27 mouse cellular contexts compared by ENCODE assay signal in the genomic region with DNA sequence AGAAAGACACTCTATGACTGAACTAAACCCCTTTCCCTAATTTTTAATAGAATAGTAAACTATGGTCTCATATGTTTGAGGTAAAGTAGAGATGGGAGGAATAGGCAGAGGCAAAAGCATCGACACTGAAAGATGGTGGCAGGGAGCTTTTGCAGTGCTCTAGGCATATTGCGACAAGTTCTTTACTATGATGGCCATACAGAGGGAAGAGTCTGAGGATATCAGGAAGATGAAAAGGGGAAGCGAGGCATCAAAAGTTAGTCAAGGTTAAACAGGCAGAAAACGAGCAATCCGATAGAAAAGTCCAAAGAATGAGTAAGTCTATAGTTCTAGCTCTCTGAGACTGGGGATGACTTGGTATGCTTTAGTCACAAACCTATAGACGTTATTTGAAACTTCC. TPM values are rescaled to one million over a fixed set of nuclear protein-coding genes. Genes with fewer than 3 reads are reported as not detected.
DNase-seq lines count a peak whose midpoint lies in the region; ATAC-seq and TF ChIP-seq lines count a peak whose summit lies in the region.
"Had no signal": no experiment of that assay in that cellular context is flagged by ENCODE, and none has a peak within 500 bp of the region (broad histone marks: within the 10 kb centered on the region; RNA-seq: fewer than 3 reads in every experiment).

No protein-coding gene starts in this region.

- no peak for DNase-seq in heart, adult 8-10 months (ENCODE audit: low spot score)
- DNase-seq in heart, embryonic 10.5 days (ENCODE audit: low spot score), result no peak
- no peak for DNase-seq in heart, postnatal 0 days (ENCODE audit: low spot score)
- DNase-seq in heart, postnatal 25 days (ENCODE audit: low spot score), result no peak
- DNase-seq in lung, postnatal 10 days, result no peak
- DNase-seq: adrenal gland, postnatal 14 days; cerebellum, adult 11 months; cerebellum, adult 2 months; cerebellum, adult 9-11 months; cerebellum, postnatal 25 days; gastrocnemius, adult 2 months; gastrocnemius, postnatal 14 days; kidney, adult 18-20 months had no signal

- no peak for ATAC-seq in heart, embryonic 11.5 days (replicated peaks; ENCODE audit: insufficient number of reproducible peaks, low FRiP score, low TSS enrichment)
- ATAC-seq in heart, embryonic 14.5 days (ENCODE audit: insufficient number of reproducible peaks, insufficient read depth, low FRiP score, low read depth), result no peak
- ATAC-seq in heart, postnatal 0 days (ENCODE audit: insufficient read depth, low read depth), result no peak
- peak; percentile 51 for ATAC-seq in megakaryocyte progenitor cell, adult 5-6 weeks (replicated peaks; ENCODE audit: poor library complexity)
- ATAC-seq: CD4-positive, CD25-positive, alpha-beta regulatory T cell, adult 4 months; forebrain, embryonic 14.5 days; hindbrain, postnatal 0 days; inflammation-experienced regulatory T-cells, adult 6 months; intestine, embryonic 16.5 days had no signal

- TF ChIP-seq EP300 in heart, postnatal 0 days (IDR thresholded peaks at IDR 0.05; ENCODE audit: low read depth), result no peak

- H3K4me1 ChIP-seq in heart, embryonic 11.5 days (ENCODE audit: control insufficient read depth, insufficient read depth, low read length), result peaks cover 6% of the 10 kb centered on the region; the same call in 1 of the 2 replicates
- H3K4me1 ChIP-seq in heart, embryonic 14.5 days (ENCODE audit: control insufficient read depth in 2 of 2, insufficient read depth in 2 of 2, low read length in 2 of 2), result peaks cover 4 to 10% of the 10 kb centered on the region in 2 experiments
- H3K4me1 ChIP-seq in heart, embryonic 10.5 days, result peaks cover 8% of the 10 kb centered on the region; the same call in 1 of the 2 replicates
- H3K4me1 ChIP-seq in heart, postnatal 0 days (ENCODE audit: control insufficient read depth, insufficient read depth), result peaks cover 15% of the 10 kb centered on the region
- H3K4me1 ChIP-seq: embryonic facial prominence, embryonic 12.5 days; embryonic facial prominence, embryonic 15.5 days had no signal

- intact Hi-C loops in heart, postnatal 25 days (cut with DNase I), result loop anchor here (10.0 kb wide), 1 partner anchor 505 kb away; no protein-coding TSS in a partner anchor

- no peak overlapping the region for H3K9ac ChIP-seq in heart, embryonic 11.5 days (ENCODE audit: low read depth, low read length)
- no peak overlapping the region for H3K9ac ChIP-seq in heart, embryonic 14.5 days (ENCODE audit: low read length)
- H3K9ac ChIP-seq in heart, postnatal 0 days (replicated peaks; ENCODE audit: low read depth, low read length), result no peak overlapping the region
- H3K9ac ChIP-seq: embryonic facial prominence, embryonic 12.5 days; embryonic facial prominence, embryonic 15.5 days; hindbrain, embryonic 14.5 days had no signal

- peak overlapping the region; percentile 22; the same call in 1 of the 2 replicates for H3K4me2 ChIP-seq in heart, embryonic 11.5 days
- H3K4me2 ChIP-seq in heart, embryonic 14.5 days (ENCODE audit: low read length), result peak overlapping the region; percentile 35
- peak overlapping the region; percentile 30; the same call in 1 of the 2 replicates for H3K4me2 ChIP-seq in heart, postnatal 0 days (ENCODE audit: low read depth, low read length)
- H3K4me2 ChIP-seq: embryonic facial prominence, embryonic 12.5 days; embryonic facial prominence, embryonic 15.5 days; hindbrain, embryonic 14.5 days had no signal

- no peak overlapping the region for H3K27ac ChIP-seq in heart, embryonic 11.5 days (ENCODE audit: low read depth, low read length)
- H3K27ac ChIP-seq in heart, embryonic 14.5 days (replicated peaks in 1 of 2; ENCODE audit: control insufficient read depth in 1 of 2, insufficient read depth in 1 of 2, low read depth in 2 of 2, low read length in 2 of 2), result peak overlapping the region; percentile 25 to 42; a peak in 2 of 4 replicates
- H3K27ac ChIP-seq in heart, embryonic 10.5 days, result no peak overlapping the region
- peak overlapping the region; percentile 34; the same call in 1 of the 2 replicates for H3K27ac ChIP-seq in heart, postnatal 0 days (ENCODE audit: low read depth)
- H3K27ac ChIP-seq: embryonic facial prominence, embryonic 12.5 days; embryonic facial prominence, embryonic 15.5 days; gastrocnemius, adult 2 months; hindbrain, embryonic 14.5 days; hindbrain, postnatal 0 days had no signal

- no peak overlapping the region for H3K4me3 ChIP-seq in heart, embryonic 11.5 days (ENCODE audit: low read depth, low read length)
- no peak overlapping the region for H3K4me3 ChIP-seq in heart, embryonic 14.5 days (ENCODE audit: control insufficient read depth in 1 of 2, insufficient read depth in 1 of 2, low read depth in 1 of 2, low read length in 2 of 2)
- H3K4me3 ChIP-seq in heart, embryonic 10.5 days, result no peak overlapping the region
- no peak overlapping the region for H3K4me3 ChIP-seq in heart, postnatal 0 days (ENCODE audit: low read depth, low read length)
- H3K4me3 ChIP-seq: embryonic facial prominence, embryonic 12.5 days; embryonic facial prominence, embryonic 15.5 days; gastrocnemius, adult 2 months had no signal

- no peak for TF ChIP-seq CTCF in heart, postnatal 0 days (IDR thresholded peaks at IDR 0.05; ENCODE audit: low read depth)

- H3K36me3 ChIP-seq in heart, embryonic 11.5 days (ENCODE audit: control insufficient read depth, insufficient read depth, low read length), result no peaks in the 10 kb centered on the region
- H3K36me3 ChIP-seq in heart, embryonic 14.5 days (ENCODE audit: control insufficient read depth, insufficient read depth, low read length), result no peaks in the 10 kb centered on the region
- H3K36me3 ChIP-seq in heart, embryonic 10.5 days, result no peaks in the 10 kb centered on the region
- H3K36me3 ChIP-seq in heart, postnatal 0 days (replicated peaks; ENCODE audit: control insufficient read depth, insufficient read depth, low read length), result no peaks in the 10 kb centered on the region
- H3K36me3 ChIP-seq: embryonic facial prominence, embryonic 12.5 days; embryonic facial prominence, embryonic 15.5 days had no signal

- WGBS in heart, embryonic 11.5 days (ENCODE audit: insufficient replicate concordance), result 81% methylated on average over 6 of the region's 6 CpGs
- WGBS in heart, embryonic 14.5 days, result 75% methylated on average over 6 of the region's 6 CpGs
- 81% methylated on average over 6 of the region's 6 CpGs for WGBS in heart, embryonic 10.5 days
- WGBS in heart, postnatal 0 days, result 79% methylated on average over 6 of the region's 6 CpGs

- no peaks in the 10 kb centered on the region for H3K9me3 ChIP-seq in heart, embryonic 11.5 days (replicated peaks; ENCODE audit: control insufficient read depth, low read length)
- H3K9me3 ChIP-seq in heart, embryonic 14.5 days (ENCODE audit: control insufficient read depth, low read length), result no peaks in the 10 kb centered on the region
- no peaks in the 10 kb centered on the region for H3K9me3 ChIP-seq in heart, embryonic 10.5 days
- no peaks in the 10 kb centered on the region for H3K9me3 ChIP-seq in heart, postnatal 0 days (replicated peaks; ENCODE audit: control insufficient read depth, low read length)
- H3K9me3 ChIP-seq: embryonic facial prominence, embryonic 12.5 days; embryonic facial prominence, embryonic 15.5 days had no signal

- no peaks in the 10 kb centered on the region for H3K27me3 ChIP-seq in heart, embryonic 11.5 days (ENCODE audit: control insufficient read depth, insufficient read depth, low read length)
- no peaks in the 10 kb centered on the region for H3K27me3 ChIP-seq in heart, embryonic 14.5 days (ENCODE audit: control insufficient read depth, insufficient read depth, low read length)
- no peaks in the 10 kb centered on the region for H3K27me3 ChIP-seq in heart, embryonic 10.5 days (ENCODE audit: insufficient read depth, poor library complexity, severe bottlenecking)
- no peaks in the 10 kb centered on the region for H3K27me3 ChIP-seq in heart, postnatal 0 days (ENCODE audit: control insufficient read depth, insufficient read depth, low read length)
- H3K27me3 ChIP-seq: embryonic facial prominence, embryonic 12.5 days; embryonic facial prominence, embryonic 15.5 days had no signal

RNA-seq across cellular contexts. Expression of gene Otogl, which starts 27.9 kb away (rescaled TPM):
- 0.13 and 0.27 TPM in 2 replicates for polyA plus RNA-seq in heart, embryonic 11.5 days (2014; fragmentation: Nextera tagmentation; extraction: Ambion mirVana)
- total RNA-seq in heart, adult 8-10 months (2022), result under 1 TPM; 0.06 to 0.08 (median 0.06) TPM
- 0.04 and 0.08 TPM in 2 replicates for polyA plus RNA-seq in heart, embryonic 14.5 days (2014; fragmentation: Nextera tagmentation; extraction: Ambion mirVana)
- 0.06 and 0.10 TPM in 2 replicates for polyA plus RNA-seq in heart, embryonic 10.5 days (2016; fragmentation: Nextera tagmentation; extraction: Ambion mirVana)
- total RNA-seq in heart, postnatal 0 days (2014; rRNA removed; ENCODE audit: low replicate concordance), result 0.08 TPM in 2 replicates
- polyA plus RNA-seq in heart, postnatal 0 days (2015; fragmentation: Nextera tagmentation; extraction: Ambion mirVana), result 0.10 and 0.15 TPM in 2 replicates
- under 1 TPM; 0.03 to 0.05 TPM for total RNA-seq in heart, postnatal 25 days (2021)
- 2.9 and 3.3 TPM in 2 replicates for total RNA-seq in megakaryocyte progenitor cell, adult 5-6 weeks (2015)
- 1.5 and 2.0 TPM in 2 replicates for total RNA-seq in megakaryocyte progenitor cell, adult 5-6 weeks (2017)
- total RNA-seq: MEL had no signal
- polyA plus RNA-seq: adrenal gland, adult 2 months; CD4-positive, CD25-positive, alpha-beta regulatory T cell, adult 4 months; forebrain, embryonic 11.5 days; inflammation-experienced regulatory T-cells, adult 6 months had no signal

Comparison
In these comparisons a context has a peak if more than half of its experiments do, and no peak if none do; other contexts are left out.
1. H3K27ac ChIP-seq: peak in heart, embryonic 14.5 days (2 of 2) and heart, postnatal 0 days (single experiment); none in heart, embryonic 11.5 days (single experiment) and heart, embryonic 10.5 days (single experiment).
2. Peak in every context shown above with its lines, with median percentiles within 50 percentile points of each other: H3K4me2 ChIP-seq.